ENCODE assay signal across 21 mouse cellular contexts in the genomic region with DNA sequence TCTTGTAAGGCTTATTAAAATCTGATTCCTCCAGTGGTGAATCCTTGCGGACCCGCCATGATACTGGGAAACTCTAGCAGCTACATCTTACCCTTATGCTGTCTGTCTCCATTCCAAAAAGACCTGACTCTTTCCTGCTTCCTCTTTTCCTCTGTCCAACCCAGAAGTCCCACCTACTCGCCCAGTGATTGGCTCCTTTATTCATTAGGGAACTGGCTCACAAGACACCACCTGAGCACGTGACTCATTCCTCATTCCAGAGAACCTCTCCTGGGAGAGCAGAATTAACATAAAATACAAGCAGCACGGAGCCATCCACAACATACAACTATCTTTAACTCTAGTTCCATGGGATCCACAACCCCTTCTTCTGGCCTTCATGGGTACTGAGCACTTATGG. TPM values are rescaled to one million over a fixed set of nuclear protein-coding genes. Genes with fewer than 3 reads are reported as not detected.
DNase-seq lines count a peak whose midpoint lies in the region; ATAC-seq and TF ChIP-seq lines count a peak whose summit lies in the region.
"Had no signal": no experiment of that assay in that cellular context is flagged by ENCODE, and none has a peak within 500 bp of the region (broad histone marks: within the 10 kb centered on the region; RNA-seq: fewer than 3 reads in every experiment).

No protein-coding gene starts in this region.

- no peaks in the 10 kb centered on the region for H3K9me3 ChIP-seq in heart, postnatal 0 days (replicated peaks; ENCODE audit: control insufficient read depth, low read length)
- H3K9me3 ChIP-seq: embryonic facial prominence, embryonic 15.5 days; forebrain, embryonic 10.5 days; hindbrain, embryonic 10.5 days; kidney, embryonic 15.5 days; limb, embryonic 13.5 days; liver, embryonic 13.5 days had no signal

- ATAC-seq in heart, postnatal 0 days (ENCODE audit: insufficient read depth, low read depth): no peak
- ATAC-seq: hindbrain, postnatal 0 days; intestine, postnatal 0 days had no signal

- H3K4me3 ChIP-seq in heart, postnatal 0 days (ENCODE audit: low read depth, low read length): no peak overlapping the region
- H3K4me3 ChIP-seq: embryonic facial prominence, embryonic 15.5 days; forebrain, embryonic 10.5 days; hindbrain, embryonic 10.5 days; kidney, embryonic 15.5 days; limb, embryonic 13.5 days; liver, embryonic 13.5 days had no signal

- TF ChIP-seq CTCF in heart, postnatal 0 days (IDR thresholded peaks at IDR 0.05; ENCODE audit: low read depth): no peak

- no peak for TF ChIP-seq EP300 in heart, postnatal 0 days (IDR thresholded peaks at IDR 0.05; ENCODE audit: low read depth)

- H3K36me3 ChIP-seq in heart, postnatal 0 days (replicated peaks; ENCODE audit: control insufficient read depth, insufficient read depth, low read length): no peaks in the 10 kb centered on the region
- H3K36me3 ChIP-seq: embryonic facial prominence, embryonic 15.5 days; forebrain, embryonic 10.5 days; hindbrain, embryonic 10.5 days; kidney, embryonic 15.5 days; limb, embryonic 13.5 days; liver, embryonic 13.5 days had no signal

- peak; percentile 26 for DNase-seq in adrenal gland, postnatal 14 days
- DNase-seq in adrenal gland, adult 8-10 months: no peak
- no peak for DNase-seq in heart, postnatal 0 days (ENCODE audit: low spot score)
- DNase-seq in heart, postnatal 14 days: no peak
- DNase-seq in NIH3T3 (ENCODE audit: low read depth): peak; percentile 62
- DNase-seq in cerebellum, postnatal 10 days: no peak
- no peak for DNase-seq in thymus, postnatal 10 days (ENCODE audit: low spot score in 2 of 2)
- DNase-seq: cerebellum, adult 11 months; cerebellum, postnatal 25 days; liver, embryonic 13.5 days; lung, embryonic 14.5 days; lung, postnatal 36 days; retina, postnatal 1 day; thymus, postnatal 25 days had no signal

- H3K9ac ChIP-seq in heart, postnatal 0 days (replicated peaks; ENCODE audit: low read depth, low read length): no peak overlapping the region
- H3K9ac ChIP-seq: embryonic facial prominence, embryonic 15.5 days; kidney, embryonic 15.5 days; limb, embryonic 13.5 days; liver, embryonic 13.5 days; lung, embryonic 14.5 days had no signal

- no peaks in the 10 kb centered on the region for H3K27me3 ChIP-seq in heart, postnatal 0 days (ENCODE audit: control insufficient read depth, insufficient read depth, low read length)
- H3K27me3 ChIP-seq: embryonic facial prominence, embryonic 15.5 days; kidney, embryonic 15.5 days; limb, embryonic 13.5 days had no signal

- intact Hi-C loops in heart, postnatal 14 days (cut with DNase I): no loop called here

- no peaks in the 10 kb centered on the region for H3K4me1 ChIP-seq in heart, postnatal 0 days (ENCODE audit: control insufficient read depth, insufficient read depth)
- H3K4me1 ChIP-seq: forebrain, embryonic 10.5 days; kidney, embryonic 15.5 days; limb, embryonic 13.5 days had no signal

- 82% methylated on average over 5 of the region's 5 CpGs for WGBS in heart, postnatal 0 days

- no peak overlapping the region for H3K4me2 ChIP-seq in heart, postnatal 0 days (ENCODE audit: low read depth, low read length)
- H3K4me2 ChIP-seq: embryonic facial prominence, embryonic 15.5 days; kidney, embryonic 15.5 days; limb, embryonic 13.5 days; liver, embryonic 13.5 days; lung, embryonic 14.5 days had no signal

- peak overlapping the region; percentile 43; the same call in 1 of the 2 replicates for H3K27ac ChIP-seq in heart, postnatal 0 days (ENCODE audit: low read depth)
- H3K27ac ChIP-seq: embryonic facial prominence, embryonic 15.5 days; forebrain, embryonic 10.5 days; hindbrain, embryonic 10.5 days; hindbrain, postnatal 0 days; kidney, embryonic 15.5 days; limb, embryonic 13.5 days; liver, embryonic 13.5 days had no signal

RNA-seq across cellular contexts. Expression of a gene that starts 42.5 kb away (rescaled TPM):
- 23.9 and 27.7 TPM in 2 replicates for total RNA-seq in adrenal gland, postnatal 14 days (2021)
- total RNA-seq in adrenal gland, adult 8-10 months (2022): 10 to 100 TPM; 27.3 to 32.7 (median 30.3) TPM
- 42.4 and 61.6 TPM in 2 replicates for total RNA-seq in heart, postnatal 0 days (2014; rRNA removed; ENCODE audit: low replicate concordance)
- 29.6 and 29.7 TPM in 2 replicates for polyA plus RNA-seq in heart, postnatal 0 days (2015; fragmentation: Nextera tagmentation; extraction: Ambion mirVana)
- 10 to 100 TPM; 35.5 to 42.6 TPM for total RNA-seq in heart, postnatal 14 days (2021)

Comparison
In these comparisons a context has a peak if more than half of its experiments do, and no peak if none do; other contexts are left out.
1. DNase-seq: peak in adrenal gland, postnatal 14 days (single experiment) and NIH3T3 (single experiment); none in adrenal gland, adult 8-10 months (single experiment), heart, postnatal 0 days (single experiment), heart, postnatal 14 days (0 of 2), cerebellum, postnatal 10 days (0 of 2) and thymus, postnatal 10 days (0 of 2).